Mouse (Mus musculus) left cerebral cortex, adult 2 months (tissue): ENCODE measurements at regions not wholly inside any gene's neighbourhood (a gene's known extent, or its start where the extent isn't known, plus 50 kb on each side); places are given as distances from the start of the nearest gene placed in this dataset.

Source experiments
- DNase-seq, 2 experiments: peaks; one replicate each; pipeline ENCODE4 v3.0.0; 2021 to 2022; ENCODE audit warnings: low spot score in 2 of 2, mixed read lengths in 1 of 2; ENCODE audit errors: extremely low spot score in 1 of 2
- H3K27ac ChIP-seq: fragments of 200-600 bp; 2 replicates; pipeline ENCODE4 v1.8.1; 2022
- H3K4me3 ChIP-seq: fragments of 200-600 bp; 2 replicates; pipeline ENCODE4 v1.8.1; 2022
- CTCF ChIP-seq: fragments of 200-600 bp; IDR thresholded peaks from 2 replicates; pipeline ENCODE4 v1.8.1; 2022; ENCODE audit warnings: antibody characterized with exemption, mild to moderate bottlenecking, moderate library complexity
- intact Hi-C: fragments of 180-260 bp; cut with DNase I; formaldehyde crosslinking; loops from one replicate; pipeline ENCODE4 v1.15.1; 2025

- TF ChIP-seq CTCF, result no peak
- no peak for DNase-seq
- Histone ChIP-seq H3K4me3 (no peak overlapping the region), H3K27ac (no peak overlapping the region)
- intact Hi-C loops, result no loop called here
Observed at GRCm38 (mm10) chr8:64406775-64407490, 200.9 kb upstream of the Tll1 start.

- Histone ChIP-seq H3K27ac (no peak overlapping the region), H3K4me3 (no peak overlapping the region)
- no peak for TF ChIP-seq CTCF
- no peak for DNase-seq
- intact Hi-C loops, result no loop called here
Observed at GRCm38 (mm10) chr8:64399554-64399953, 193.5 kb upstream of the Tll1 start.

DNA sequence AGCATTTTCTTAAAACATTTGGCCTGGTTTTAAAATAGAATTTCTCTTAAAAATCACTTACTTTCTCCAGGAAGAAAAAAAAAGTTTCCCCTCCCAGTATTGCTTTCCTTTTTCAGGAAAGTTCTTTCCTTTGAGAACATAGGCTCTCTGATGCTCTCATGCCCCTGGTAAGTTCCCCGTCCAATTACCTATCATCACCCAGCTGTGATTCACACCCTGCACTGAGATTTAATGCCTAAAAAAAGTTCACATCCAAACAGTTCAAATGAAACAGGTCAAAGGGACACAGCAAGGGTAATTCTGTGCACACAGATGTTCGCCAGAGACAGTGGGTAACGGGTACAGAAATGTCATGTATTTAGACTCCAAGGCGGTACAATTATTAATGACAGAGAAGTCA lies 191.8 kb upstream of the Tll1 start:
- no peak for TF ChIP-seq CTCF
- no peak overlapping the region for H3K4me3 ChIP-seq
- DNase-seq, result no peak
- intact Hi-C loops, result no loop called here
- no peak overlapping the region for H3K27ac ChIP-seq

- TF ChIP-seq CTCF, result no peak
- Histone ChIP-seq H3K4me3 (no peak overlapping the region), H3K27ac (no peak overlapping the region)
- intact Hi-C loops, result no loop called here
- DNase-seq, result no peak
Observed at GRCm38 (mm10) chr8:64395816-64396215, 189.7 kb upstream of the Tll1 start.

DNA sequence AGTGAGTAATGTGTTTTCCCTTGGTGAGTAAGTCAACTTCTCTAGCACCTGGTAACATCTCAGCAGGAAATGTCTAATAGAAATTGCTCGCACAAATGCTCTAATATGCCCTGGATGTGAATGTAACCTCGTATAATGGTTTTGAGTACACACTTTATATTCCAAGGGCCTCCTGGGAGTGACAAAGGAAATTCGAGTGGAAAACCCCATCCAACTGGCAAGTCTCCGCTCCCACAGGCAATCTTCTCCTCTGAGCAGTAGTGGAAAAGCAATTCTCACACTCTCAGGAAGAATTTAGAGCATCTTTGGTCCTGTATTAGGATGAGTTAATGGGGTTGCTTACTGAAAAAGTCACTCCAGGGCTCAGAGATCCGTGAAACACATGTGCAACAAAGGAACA lies 183.4 kb upstream of the Tll1 start:
- no peak for TF ChIP-seq CTCF
- Histone ChIP-seq H3K27ac (no peak overlapping the region), H3K4me3 (no peak overlapping the region)
- no peak for DNase-seq
- intact Hi-C loops, result no loop called here

DNA sequence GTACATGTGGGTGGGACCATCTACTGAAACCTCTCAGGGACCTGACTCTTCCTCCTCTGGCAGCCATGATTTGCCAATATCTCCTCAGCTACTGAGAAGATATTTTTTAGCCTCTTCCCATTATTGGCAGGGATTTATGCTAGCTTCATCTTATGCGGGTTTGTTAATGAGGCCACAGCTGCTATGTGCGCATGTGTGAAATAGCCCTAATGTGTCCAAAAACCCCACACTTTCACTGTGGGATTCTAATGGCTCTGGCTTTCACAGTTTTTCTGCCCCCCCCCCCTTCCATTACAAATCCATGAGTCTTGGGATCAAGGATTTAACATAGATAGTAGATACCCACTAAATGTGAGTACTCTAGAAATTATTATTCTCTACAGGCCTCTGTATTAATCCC lies 182.2 kb upstream of the Tll1 start:
- Histone ChIP-seq H3K27ac (no peak overlapping the region), H3K4me3 (no peak overlapping the region)
- intact Hi-C loops, result no loop called here
- TF ChIP-seq CTCF, result no peak
- no peak for DNase-seq

DNA sequence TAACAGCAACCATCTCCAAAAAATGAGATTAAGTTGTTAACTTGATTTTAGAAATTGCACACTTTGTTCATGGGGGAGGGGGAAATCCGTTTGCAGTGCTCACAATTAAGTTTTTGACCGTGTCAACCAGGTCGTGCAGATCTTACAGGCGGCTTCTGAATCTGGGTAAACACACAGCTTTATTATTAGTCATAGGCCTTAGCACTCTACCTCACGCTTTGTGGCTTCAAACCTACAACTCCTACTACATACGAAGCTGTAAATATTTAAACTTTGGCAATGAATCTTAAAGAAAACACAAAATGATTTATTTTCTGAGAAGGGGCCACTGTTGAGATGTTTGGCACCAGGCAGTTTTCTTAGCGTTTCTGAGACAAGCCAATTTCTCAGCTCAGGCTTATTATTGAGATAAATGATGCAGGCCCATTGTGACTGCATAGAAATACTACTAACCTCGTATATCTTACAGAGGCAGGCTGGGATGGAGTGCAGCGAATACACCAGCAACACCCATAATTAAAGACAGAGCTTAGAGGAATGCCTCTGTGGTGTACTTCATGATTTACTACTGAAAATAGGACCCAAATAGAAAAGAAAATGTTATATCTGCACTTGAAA lies 173.8 kb upstream of the Tll1 start:
- no peak overlapping the region for H3K4me3 ChIP-seq
- TF ChIP-seq CTCF, result no peak
- no peak overlapping the region for H3K27ac ChIP-seq
- intact Hi-C loops, result no loop called here
- DNase-seq, result no peak

DNA sequence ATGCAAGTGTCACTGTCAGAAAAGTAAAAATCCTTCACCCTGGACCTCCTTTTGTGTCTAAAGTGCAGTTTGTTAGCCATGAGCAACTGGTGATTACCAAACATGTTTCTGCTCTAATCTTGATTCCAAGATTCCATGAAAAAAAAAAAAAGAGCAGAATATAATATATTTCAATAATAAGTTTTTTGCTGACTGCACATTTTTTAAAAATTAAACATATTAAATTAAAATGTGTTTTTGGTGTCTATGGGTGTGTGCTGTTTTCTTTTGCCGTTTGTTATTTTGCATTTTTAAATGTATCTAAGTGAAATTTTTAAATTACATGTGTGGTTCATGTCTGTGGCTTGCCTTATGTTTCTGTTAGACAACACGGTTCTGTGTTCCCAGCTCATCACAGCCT lies 171.8 kb upstream of the Tll1 start:
- H3K27ac ChIP-seq, result no peak overlapping the region
- no peak for DNase-seq
- no peak for TF ChIP-seq CTCF
- no peak overlapping the region for H3K4me3 ChIP-seq
- intact Hi-C loops, result no loop called here

GRCm38 (mm10) chr8:64375509-64375908 lies 169.4 kb upstream of the Tll1 start:
- intact Hi-C loops, result no loop called here
- no peak overlapping the region for H3K27ac ChIP-seq
- H3K4me3 ChIP-seq, result no peak overlapping the region
- DNase-seq, result no peak
- no peak for TF ChIP-seq CTCF

DNA sequence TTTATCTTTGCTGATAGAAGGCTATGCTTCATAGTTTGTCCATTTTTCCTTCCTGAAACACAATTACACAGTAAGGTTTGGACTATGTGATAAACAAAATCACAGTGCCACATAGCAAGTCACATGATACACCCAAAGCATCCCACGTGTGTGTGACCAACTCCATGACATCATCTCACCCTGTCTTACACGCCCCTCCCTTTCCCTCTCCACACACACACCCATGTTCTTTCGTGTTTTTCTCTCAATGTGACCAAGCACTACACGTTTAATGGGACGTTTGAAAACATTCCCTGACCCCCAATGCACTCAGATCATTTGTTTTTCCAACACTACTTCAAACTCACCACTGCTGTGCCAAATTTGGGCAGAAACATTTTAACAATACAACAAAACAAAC lies 168.9 kb upstream of the Tll1 start:
- intact Hi-C loops, result no loop called here
- TF ChIP-seq CTCF, result no peak
- no peak for DNase-seq
- Histone ChIP-seq H3K4me3 (no peak overlapping the region), H3K27ac (no peak overlapping the region)

DNA sequence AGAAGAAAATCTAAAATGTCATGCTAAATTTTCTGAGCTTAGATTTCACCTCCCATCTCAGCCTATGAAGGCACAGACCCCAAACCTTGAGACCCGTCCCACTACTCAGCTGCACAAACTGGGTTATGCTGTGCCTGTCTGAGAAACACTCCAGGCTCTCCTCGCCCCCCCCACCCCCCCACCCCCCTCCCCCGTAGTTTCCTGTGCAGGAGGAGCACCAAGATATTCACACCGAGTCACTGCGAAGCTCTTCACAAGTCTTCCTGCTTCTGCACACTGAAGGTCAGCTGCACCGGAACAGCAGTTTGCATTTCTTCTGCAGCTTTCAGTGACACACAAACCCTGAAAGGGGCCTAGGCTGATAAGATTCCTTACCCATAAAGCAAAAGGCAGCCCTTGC lies 163.9 kb upstream of the Tll1 start:
- intact Hi-C loops, result no loop called here
- Histone ChIP-seq H3K27ac (no peak overlapping the region), H3K4me3 (no peak overlapping the region)
- no peak for TF ChIP-seq CTCF
- DNase-seq, result no peak

GRCm38 (mm10) chr8:64367906-64368305 lies 161.8 kb upstream of the Tll1 start:
- Histone ChIP-seq H3K27ac (no peak overlapping the region), H3K4me3 (no peak overlapping the region)
- TF ChIP-seq CTCF, result no peak
- intact Hi-C loops, result no loop called here
- DNase-seq, result no peak

DNA sequence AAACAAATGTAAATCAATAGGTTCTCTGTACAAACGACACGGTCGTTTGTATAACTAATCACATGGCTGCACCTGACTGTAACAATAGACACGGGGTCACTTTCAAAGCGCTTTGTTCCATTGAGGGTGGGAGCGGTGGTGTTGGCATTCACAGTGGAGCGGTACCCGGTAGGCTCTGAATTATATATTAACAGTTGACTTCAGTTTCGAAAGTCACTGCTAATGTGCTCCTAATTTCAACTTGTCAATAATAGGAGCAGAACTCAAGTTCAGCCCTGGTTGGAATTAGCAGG lies 160.8 kb upstream of the Tll1 start:
- DNase-seq, result no peak
- TF ChIP-seq CTCF, result no peak
- intact Hi-C loops, result no loop called here
- H3K27ac ChIP-seq, result no peak overlapping the region
- H3K4me3 ChIP-seq, result no peak overlapping the region
